Mouse (Mus musculus): ENCODE measurements around the gene Depdc1b. TPM values are rescaled to one million over a fixed set of nuclear protein-coding genes. Genes with fewer than 3 reads are reported as not detected.
A peak's percentile ranks its signal among the peaks of the same experiment; 100 is the strongest.

The Depdc1b gene
- total RNA-seq, 2 experiments from 2014 or later, result 0.27 TPM; not detected in 1

- DNase-seq (ENCODE audit: low spot score in 2 of 2), result no peak
These were observed 363 bp downstream of the Depdc1b start for GRCm38 (mm10) chr13:108316487-108316903.

DNA sequence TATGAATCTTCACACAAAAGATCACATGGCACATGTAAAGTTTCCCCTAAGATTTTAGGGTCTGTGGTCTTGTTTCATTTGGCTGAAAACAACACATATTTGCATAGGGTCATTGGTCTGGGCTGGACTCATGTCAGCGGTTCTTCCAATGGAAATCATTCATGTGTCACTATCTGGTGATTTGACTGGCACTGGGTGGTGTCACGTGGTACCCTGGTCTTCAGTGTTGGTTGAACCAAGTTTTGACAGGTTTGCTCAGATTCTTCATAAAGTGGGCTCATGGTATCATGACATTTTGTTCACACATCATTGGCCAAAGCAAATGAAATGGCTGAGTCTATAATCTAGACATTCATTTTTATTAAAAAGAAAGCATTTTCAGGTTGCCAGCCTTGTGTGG is 1.3 kb downstream of the Depdc1b start:
- DNase-seq (ENCODE audit: low spot score in 2 of 2), result no peak

DNA sequence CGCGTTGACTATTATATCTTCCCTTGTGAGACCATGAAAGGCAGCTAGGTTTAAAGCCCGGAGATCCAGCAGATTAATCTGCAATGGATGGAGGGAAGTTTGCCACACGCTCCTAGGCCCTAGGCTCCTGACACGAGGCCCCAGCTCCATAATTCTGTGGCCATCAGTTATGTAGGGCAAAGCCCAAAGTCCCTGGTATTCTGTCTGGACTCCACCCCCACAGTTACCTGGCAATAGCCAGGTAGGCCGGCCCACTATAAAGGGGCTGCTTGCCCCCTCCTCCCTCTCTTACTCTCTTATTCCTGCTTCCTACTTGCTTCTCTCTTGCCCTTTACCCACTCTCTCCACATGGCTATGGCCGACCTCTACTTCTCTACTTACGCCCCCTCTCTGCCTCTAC is 2.9 kb downstream of the Depdc1b start:
- no peak for DNase-seq (ENCODE audit: low spot score in 2 of 2)

DNA sequence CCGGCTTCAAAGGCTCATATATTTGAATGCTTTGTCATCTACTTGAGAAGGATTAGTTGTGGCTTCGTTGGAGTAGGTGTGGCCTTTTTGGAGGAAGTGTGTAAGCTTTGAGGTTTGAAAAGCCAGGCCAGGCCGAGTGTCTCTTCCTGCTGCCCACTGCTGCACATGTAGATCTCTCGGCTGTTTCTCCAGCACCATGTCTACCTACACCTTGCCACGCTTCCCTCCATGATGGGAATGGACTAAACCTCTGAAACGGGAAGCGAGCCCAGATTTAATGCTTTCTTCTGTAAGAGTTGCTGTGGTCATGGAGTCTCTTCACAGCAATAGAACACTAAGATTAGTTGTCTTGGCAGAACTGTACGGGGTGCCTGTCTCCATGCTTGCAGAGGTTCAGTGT is 4.1 kb downstream of the Depdc1b start:
- no peak for DNase-seq (ENCODE audit: low spot score in 2 of 2)

DNA sequence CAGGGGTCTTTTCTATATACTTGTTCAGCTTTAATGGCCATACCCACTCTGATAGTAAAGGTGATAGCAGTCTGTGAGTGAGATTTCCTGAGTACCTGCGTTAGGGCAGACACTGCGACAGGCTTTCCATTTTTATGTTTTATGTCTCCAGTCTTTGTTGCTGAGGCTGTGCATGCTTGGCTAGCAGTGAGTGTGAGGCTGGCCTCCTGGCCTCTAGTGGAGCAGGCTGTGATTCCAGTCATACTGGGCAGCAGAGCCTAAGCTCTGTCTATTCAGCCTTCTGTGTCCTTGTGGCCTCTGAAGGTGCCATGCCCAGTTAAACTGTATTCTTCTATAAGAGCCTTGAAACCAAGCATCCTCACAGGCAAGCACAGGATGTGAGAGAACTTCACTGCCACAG is 6.3 kb downstream of the Depdc1b start:
- no peak for DNase-seq (ENCODE audit: low spot score in 2 of 2)

- DNase-seq (ENCODE audit: low spot score in 2 of 2), result no peak
These were observed 7.2 kb downstream of the Depdc1b start for GRCm38 (mm10) chr13:108323317-108323716.

GRCm38 (mm10) chr13:108323866-108324829 is 8.0 kb downstream of the Depdc1b start:
- DNase-seq (ENCODE audit: low spot score in 2 of 2), result no peak

DNA sequence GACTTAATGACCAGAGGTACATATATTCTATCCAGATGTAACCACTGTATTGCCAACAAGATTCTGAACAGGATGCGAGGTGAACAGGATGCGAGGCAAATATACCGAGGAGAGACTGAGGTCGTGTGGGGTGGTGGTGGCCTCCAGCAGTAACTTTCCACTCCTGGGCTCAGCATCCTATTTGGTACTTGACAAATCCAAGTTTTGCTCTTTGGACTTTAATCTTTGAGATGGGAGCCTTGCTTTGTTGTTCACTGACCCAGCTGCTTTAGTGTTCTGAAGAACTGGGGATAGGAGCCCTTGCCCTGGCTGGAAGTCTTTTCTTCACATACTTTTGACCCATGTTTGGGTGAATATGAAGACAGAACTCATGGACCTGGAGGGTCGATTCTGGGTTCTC is 9.7 kb downstream of the Depdc1b start:
- no peak for DNase-seq (ENCODE audit: low spot score in 2 of 2)

DNA sequence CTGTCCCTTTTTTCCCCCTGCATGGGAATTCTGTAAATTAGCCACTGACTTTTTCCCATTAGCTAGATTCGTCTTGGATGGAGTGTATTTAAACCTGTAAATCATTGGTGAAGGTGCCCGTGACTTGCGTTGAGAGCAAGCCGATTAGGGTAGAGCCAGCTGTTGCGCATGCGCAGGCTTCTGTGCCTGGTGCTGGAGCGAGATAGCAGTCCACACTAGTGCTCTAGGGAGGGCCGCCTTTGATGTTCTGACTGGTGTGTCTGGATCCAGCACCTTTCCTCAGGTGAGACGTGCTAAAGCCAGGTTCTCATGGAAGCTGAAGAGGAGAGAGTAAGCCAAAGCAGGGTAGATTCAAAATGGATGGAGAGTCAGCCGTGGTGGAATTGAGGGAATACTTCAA is 10.2 kb downstream of the Depdc1b start:
- DNase-seq (ENCODE audit: low spot score in 2 of 2), result no peak

- no peak for DNase-seq (ENCODE audit: low spot score in 2 of 2)
These were observed 10.9 kb downstream of the Depdc1b start for GRCm38 (mm10) chr13:108327047-108327446.

- no peak for DNase-seq (ENCODE audit: low spot score in 2 of 2)
These were observed 12.5 kb downstream of the Depdc1b start for GRCm38 (mm10) chr13:108328406-108329180.

GRCm38 (mm10) chr13:108329693-108330092 is 13.6 kb downstream of the Depdc1b start:
- DNase-seq (ENCODE audit: low spot score in 2 of 2), result no peak

DNA sequence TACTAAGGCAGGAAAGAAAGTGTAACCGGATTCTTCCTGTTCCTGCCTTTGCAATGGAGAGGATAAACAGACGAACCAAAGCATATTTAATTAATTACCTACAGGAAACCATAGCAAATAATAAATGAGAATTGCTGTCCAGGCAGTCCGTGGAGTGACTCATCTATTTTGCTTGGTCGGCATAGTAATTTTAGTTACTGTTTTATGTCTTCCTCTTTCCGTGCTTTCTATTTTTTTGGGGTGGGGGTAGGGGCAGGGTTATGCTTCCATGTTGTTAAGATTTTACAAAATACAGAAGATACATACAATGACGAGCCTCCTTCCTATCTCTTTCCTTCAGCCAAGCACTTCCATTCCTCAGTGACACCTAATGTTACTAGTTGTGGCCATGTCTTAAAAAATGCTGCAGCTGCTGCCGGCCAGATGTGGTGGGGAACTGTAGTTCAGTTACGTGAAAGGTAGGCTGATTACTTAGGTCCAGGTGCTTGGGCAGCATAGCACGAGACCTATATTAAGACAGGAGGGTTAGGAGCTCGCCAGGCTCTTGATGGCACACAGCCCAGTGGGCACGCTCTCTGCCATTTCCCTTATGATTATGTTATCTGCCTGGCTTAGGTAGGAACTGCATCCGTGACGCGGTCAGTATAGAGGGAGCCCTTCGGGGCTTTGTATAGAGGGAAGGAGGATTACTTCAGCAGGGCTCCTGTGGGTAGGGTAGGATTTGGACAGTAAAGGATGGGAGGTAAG is 19.3 kb downstream of the Depdc1b start:
- no peak for DNase-seq (ENCODE audit: low spot score in 2 of 2)

- no peak for DNase-seq (ENCODE audit: low spot score in 2 of 2)
These were observed 20.1 kb downstream of the Depdc1b start for GRCm38 (mm10) chr13:108336192-108336591.

GRCm38 (mm10) chr13:108337340-108337739 is 21.2 kb downstream of the Depdc1b start:
- no peak for DNase-seq (ENCODE audit: low spot score in 2 of 2)

- DNase-seq (ENCODE audit: low spot score in 2 of 2), result no peak
These were observed 22.1 kb downstream of the Depdc1b start for GRCm38 (mm10) chr13:108338076-108338836.

- no peak for DNase-seq (ENCODE audit: low spot score in 2 of 2)
These were observed 23.9 kb downstream of the Depdc1b start for GRCm38 (mm10) chr13:108339907-108340596.

DNA sequence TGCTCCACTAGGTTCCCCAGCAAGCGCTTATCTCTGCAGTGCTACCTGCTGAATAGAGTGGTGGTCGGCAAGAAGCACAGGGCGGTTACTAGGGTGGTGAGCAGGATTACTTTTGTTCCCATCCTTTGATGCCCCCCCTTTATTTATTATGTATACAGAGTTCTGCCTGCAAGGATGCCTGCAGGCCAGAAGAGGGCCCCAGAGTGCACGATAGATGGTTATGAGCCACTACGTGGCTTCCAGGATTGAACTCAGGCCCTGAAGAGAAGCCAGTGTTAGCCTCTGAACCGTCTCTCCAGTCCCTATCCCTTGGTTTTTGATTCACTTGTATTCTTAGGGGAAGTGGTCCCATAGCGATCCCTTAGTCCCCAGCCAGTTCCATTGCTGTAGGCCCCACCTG is 25.5 kb downstream of the Depdc1b start:
- DNase-seq (ENCODE audit: low spot score in 2 of 2), result no peak

DNA sequence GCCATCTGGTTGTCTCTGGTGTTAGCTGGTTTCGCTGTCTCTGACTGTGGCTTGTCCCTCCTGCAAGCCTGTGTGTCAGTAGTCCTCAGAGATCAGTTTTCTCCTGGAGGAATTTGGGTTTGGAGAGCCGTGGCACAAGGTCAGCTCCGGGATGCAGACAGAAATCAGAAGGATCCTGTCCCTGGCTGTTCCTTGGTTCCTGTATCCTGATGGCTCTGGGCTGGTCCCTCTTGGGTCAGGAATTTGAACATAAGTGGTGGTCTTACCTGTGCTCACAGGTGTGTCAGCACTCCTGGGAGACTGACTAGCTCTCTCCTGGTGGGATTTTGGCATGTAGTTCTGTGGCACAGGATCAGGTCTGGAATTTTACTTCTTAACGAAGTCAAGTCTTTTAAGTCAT is 29.6 kb downstream of the Depdc1b start:
- no peak for DNase-seq (ENCODE audit: low spot score in 2 of 2)

DNA sequence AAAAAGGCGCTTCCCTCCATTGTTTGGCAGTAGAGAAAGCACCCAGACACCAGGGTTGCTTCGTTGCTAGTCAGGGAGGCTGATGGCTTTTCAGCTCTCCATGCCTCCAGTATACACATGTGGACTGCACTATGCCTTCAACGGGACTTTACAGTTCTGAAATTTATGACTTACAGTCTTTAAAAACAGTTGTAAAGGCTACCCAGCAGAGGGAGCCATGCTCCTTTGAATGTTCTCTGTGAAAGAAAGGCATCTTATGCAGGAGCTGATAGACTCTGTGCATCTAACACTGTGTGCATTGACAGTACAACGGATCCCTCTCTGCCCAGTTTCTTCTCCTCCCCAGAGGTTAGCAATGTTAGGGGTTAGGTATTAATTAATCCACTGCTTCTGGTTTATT is 30.9 kb downstream of the Depdc1b start:
- DNase-seq (ENCODE audit: low spot score in 2 of 2), result peak in 1 of 2 experiments; percentile 17

Data from adrenal gland, adult 18-20 months (tissue).